In the genomic region with DNA sequence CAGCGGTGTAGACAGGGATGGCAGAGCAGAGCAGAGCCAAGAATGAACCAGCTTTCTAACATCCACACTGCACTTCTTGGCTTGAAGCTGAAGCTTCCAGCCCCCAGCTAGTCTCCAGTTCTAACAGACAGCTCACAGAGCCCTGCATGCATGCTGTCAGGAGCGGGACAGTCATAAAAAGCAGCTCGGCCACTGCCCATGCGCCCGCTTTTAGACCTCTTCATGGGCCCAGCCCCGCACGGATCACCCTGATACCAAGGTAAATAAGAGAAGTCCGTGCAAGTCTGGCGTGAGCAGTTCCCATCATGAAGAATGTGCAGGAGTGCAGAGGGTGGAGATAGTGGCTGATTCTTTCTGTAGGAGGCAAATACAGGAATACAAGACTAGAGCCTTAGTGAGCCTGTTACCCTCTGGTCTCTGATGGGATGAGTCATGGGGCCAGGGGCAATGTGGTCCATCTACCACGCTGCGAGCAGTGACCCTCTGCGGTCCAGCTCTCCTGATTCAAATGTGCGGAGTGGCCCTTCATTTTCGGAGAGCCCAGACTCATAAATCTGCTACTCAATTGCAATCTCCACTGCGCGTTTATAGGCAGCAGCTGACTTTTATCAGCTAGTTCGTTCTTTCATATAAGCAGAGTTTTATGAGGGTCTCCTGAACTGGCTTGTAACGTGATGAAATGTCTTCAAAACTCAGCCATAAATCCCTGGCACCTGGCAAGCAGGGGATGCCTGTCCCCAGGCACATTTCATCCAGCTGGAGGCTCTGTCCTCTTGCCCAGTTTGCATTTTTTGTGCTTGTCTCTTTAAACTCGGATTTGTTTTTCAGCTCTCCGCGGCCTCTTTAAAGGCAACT, we compare ENCODE assay signal across 11 mouse cellular contexts. TPM values are rescaled to one million over a fixed set of nuclear protein-coding genes. Genes with fewer than 3 reads are reported as not detected.
DNase-seq lines count a peak whose midpoint lies in the region; ATAC-seq and TF ChIP-seq lines count a peak whose summit lies in the region.
"Had no signal": no experiment of that assay in that cellular context is flagged by ENCODE, and none has a peak within 500 bp of the region (broad histone marks: within the 10 kb centered on the region; RNA-seq: fewer than 3 reads in every experiment).

No protein-coding gene starts in this region.

- 0 out of 2 replicates have a peak overlapping the region, but pooled peaks have one; percentile 6 for H3K9ac ChIP-seq in hindbrain, embryonic 13.5 days
- H3K9ac ChIP-seq in hindbrain, postnatal 0 days (replicated peaks; ENCODE audit: low read length), result no peak overlapping the region
- no peak overlapping the region for H3K9ac ChIP-seq in intestine, embryonic 16.5 days (ENCODE audit: low read depth, low read length)
- H3K9ac ChIP-seq in hindbrain, embryonic 14.5 days, result no peak overlapping the region
- H3K9ac ChIP-seq in midbrain, embryonic 14.5 days (replicated peaks; ENCODE audit: low read length), result no peak overlapping the region
- H3K9ac ChIP-seq: forebrain, embryonic 15.5 days; neural tube, embryonic 12.5 days had no signal

- H3K9me3 ChIP-seq in hindbrain, embryonic 13.5 days, result no peaks in the 10 kb centered on the region
- no peaks in the 10 kb centered on the region for H3K9me3 ChIP-seq in hindbrain, postnatal 0 days (ENCODE audit: low read length)
- no peaks in the 10 kb centered on the region for H3K9me3 ChIP-seq in intestine, embryonic 16.5 days (ENCODE audit: control insufficient read depth, low read length)
- H3K9me3 ChIP-seq in hindbrain, embryonic 14.5 days (ENCODE audit: control insufficient read depth, low read length), result no peaks in the 10 kb centered on the region
- no peaks in the 10 kb centered on the region for H3K9me3 ChIP-seq in midbrain, embryonic 14.5 days (ENCODE audit: control insufficient read depth, low read length)
- H3K9me3 ChIP-seq: forebrain, embryonic 15.5 days; neural tube, embryonic 12.5 days had no signal

- ATAC-seq in hindbrain, embryonic 13.5 days (ENCODE audit: low FRiP score), result no peak
- no peak for ATAC-seq in hindbrain, postnatal 0 days
- ATAC-seq in intestine, embryonic 16.5 days, result peak; percentile 28; the same call in 1 of the 2 replicates
- no peak for ATAC-seq in hindbrain, embryonic 14.5 days (ENCODE audit: low FRiP score)
- no peak for ATAC-seq in midbrain, embryonic 14.5 days (ENCODE audit: low FRiP score, low TSS enrichment)
- ATAC-seq: activated CD4-positive, CD25-positive, alpha-beta regulatory T cell, adult 4 months; forebrain, embryonic 15.5 days had no signal

- no peak overlapping the region for H3K27ac ChIP-seq in hindbrain, embryonic 13.5 days
- no peak overlapping the region for H3K27ac ChIP-seq in hindbrain, postnatal 0 days
- no peak overlapping the region for H3K27ac ChIP-seq in intestine, embryonic 16.5 days (ENCODE audit: low read length)
- no peak overlapping the region for H3K27ac ChIP-seq in hindbrain, embryonic 14.5 days
- H3K27ac ChIP-seq in midbrain, embryonic 14.5 days (replicated peaks; ENCODE audit: low read depth, low read length), result no peak overlapping the region
- H3K27ac ChIP-seq: forebrain, embryonic 15.5 days; neural tube, embryonic 12.5 days had no signal

- TF ChIP-seq CTCF in hindbrain, postnatal 0 days (IDR thresholded peaks at IDR 0.05; ENCODE audit: low read depth), result no peak

- H3K36me3 ChIP-seq in hindbrain, embryonic 13.5 days, result no peaks in the 10 kb centered on the region
- H3K36me3 ChIP-seq in hindbrain, postnatal 0 days (ENCODE audit: insufficient read depth, low read length), result no peaks in the 10 kb centered on the region
- H3K36me3 ChIP-seq in intestine, embryonic 16.5 days (ENCODE audit: control insufficient read depth, insufficient read depth, low read length), result no peaks in the 10 kb centered on the region
- 0 out of 2 replicates have a peak, but pooled peaks cover 8% of the 10 kb centered on the region for H3K36me3 ChIP-seq in hindbrain, embryonic 14.5 days (replicated peaks; ENCODE audit: control insufficient read depth, insufficient read depth)
- no peaks in the 10 kb centered on the region for H3K36me3 ChIP-seq in midbrain, embryonic 14.5 days (ENCODE audit: control insufficient read depth, insufficient read depth, low read length)
- H3K36me3 ChIP-seq: forebrain, embryonic 15.5 days; neural tube, embryonic 12.5 days had no signal

- H3K4me1 ChIP-seq in hindbrain, embryonic 13.5 days (replicated peaks), result no peaks in the 10 kb centered on the region
- H3K4me1 ChIP-seq in hindbrain, postnatal 0 days (ENCODE audit: insufficient read depth, low read length), result no peaks in the 10 kb centered on the region
- peaks cover 8% of the 10 kb centered on the region; the same call in 1 of the 2 replicates for H3K4me1 ChIP-seq in intestine, embryonic 16.5 days (ENCODE audit: control insufficient read depth, insufficient read depth, low read length)
- no peaks in the 10 kb centered on the region for H3K4me1 ChIP-seq in hindbrain, embryonic 14.5 days (replicated peaks; ENCODE audit: control insufficient read depth, insufficient read depth, low read length)
- no peaks in the 10 kb centered on the region for H3K4me1 ChIP-seq in midbrain, embryonic 14.5 days (ENCODE audit: control insufficient read depth, insufficient read depth, low read length)
- H3K4me1 ChIP-seq: forebrain, embryonic 15.5 days; neural tube, embryonic 12.5 days had no signal

- H3K4me3 ChIP-seq in hindbrain, embryonic 13.5 days, result no peak overlapping the region
- no peak overlapping the region for H3K4me3 ChIP-seq in hindbrain, postnatal 0 days (ENCODE audit: low read length)
- H3K4me3 ChIP-seq in intestine, embryonic 16.5 days (ENCODE audit: low read length), result no peak overlapping the region
- no peak overlapping the region for H3K4me3 ChIP-seq in hindbrain, embryonic 14.5 days (replicated peaks; ENCODE audit: low read length)
- no peak overlapping the region for H3K4me3 ChIP-seq in midbrain, embryonic 14.5 days (replicated peaks; ENCODE audit: low read depth, low read length)
- H3K4me3 ChIP-seq: forebrain, embryonic 15.5 days; neural tube, embryonic 12.5 days had no signal

- no peak for DNase-seq in hindbrain, postnatal 0 days (ENCODE audit: low spot score)
- peak; percentile 22 to 47 for DNase-seq in kidney, postnatal 25 days
- peak; percentile 22 for DNase-seq in lung, postnatal 25 days (ENCODE audit: low spot score)
- no peak for DNase-seq in hindbrain, embryonic 14.5 days (ENCODE audit: low spot score)
- no peak for DNase-seq in midbrain, embryonic 14.5 days
- DNase-seq: embryo, embryonic 11 days had no signal

- no peak overlapping the region for H3K4me2 ChIP-seq in hindbrain, embryonic 13.5 days
- H3K4me2 ChIP-seq in hindbrain, postnatal 0 days (ENCODE audit: low read depth, low read length), result no peak overlapping the region
- peak overlapping the region; percentile 9; the same call in 1 of the 2 replicates for H3K4me2 ChIP-seq in intestine, embryonic 16.5 days (ENCODE audit: low read depth, low read length)
- H3K4me2 ChIP-seq in hindbrain, embryonic 14.5 days (replicated peaks), result no peak overlapping the region
- H3K4me2 ChIP-seq in midbrain, embryonic 14.5 days (ENCODE audit: low read length), result no peak overlapping the region
- H3K4me2 ChIP-seq: forebrain, embryonic 15.5 days; neural tube, embryonic 12.5 days had no signal

- H3K27me3 ChIP-seq in hindbrain, embryonic 13.5 days, result no peaks in the 10 kb centered on the region
- H3K27me3 ChIP-seq in hindbrain, postnatal 0 days (ENCODE audit: insufficient read depth, low read length), result no peaks in the 10 kb centered on the region
- peaks cover 5% of the 10 kb centered on the region; the same call in 1 of the 2 replicates for H3K27me3 ChIP-seq in intestine, embryonic 16.5 days (replicated peaks; ENCODE audit: control insufficient read depth, insufficient read depth, low read length)
- H3K27me3 ChIP-seq in hindbrain, embryonic 14.5 days (ENCODE audit: control insufficient read depth, insufficient read depth, low read length), result no peaks in the 10 kb centered on the region
- no peaks in the 10 kb centered on the region for H3K27me3 ChIP-seq in midbrain, embryonic 14.5 days (ENCODE audit: control insufficient read depth, insufficient read depth, low read length)
- H3K27me3 ChIP-seq: forebrain, embryonic 15.5 days; neural tube, embryonic 12.5 days had no signal

- WGBS in hindbrain, embryonic 13.5 days, result 87% methylated on average over 21 of the region's 21 CpGs
- WGBS in hindbrain, postnatal 0 days, result 77% methylated on average over 21 of the region's 21 CpGs
- 39% methylated on average over 21 of the region's 21 CpGs for WGBS in intestine, embryonic 16.5 days
- WGBS in hindbrain, embryonic 14.5 days, result 85% methylated on average over 21 of the region's 21 CpGs
- WGBS in midbrain, embryonic 14.5 days, result 88% methylated on average over 21 of the region's 21 CpGs

RNA-seq across cellular contexts. Expression of gene Cdca8, which starts 11.3 kb away (rescaled TPM):
- 37.2 and 44.6 TPM in 2 replicates for polyA plus RNA-seq in hindbrain, embryonic 13.5 days (2015; fragmentation: Nextera tagmentation; extraction: Ambion mirVana)
- total RNA-seq in hindbrain, postnatal 0 days (2014; rRNA removed), result 10.8 and 17.1 TPM in 2 replicates
- polyA plus RNA-seq in hindbrain, postnatal 0 days (2015; fragmentation: Nextera tagmentation; extraction: Ambion mirVana), result 28.9 and 35.1 TPM in 2 replicates
- 105 and 126 TPM in 2 replicates for polyA plus RNA-seq in intestine, embryonic 16.5 days (2015; fragmentation: Nextera tagmentation; extraction: Ambion mirVana)
- 19.0 and 28.7 TPM in 2 replicates for polyA plus RNA-seq in hindbrain, embryonic 14.5 days (2014; fragmentation: Nextera tagmentation; extraction: Ambion mirVana)
- polyA plus RNA-seq in midbrain, embryonic 14.5 days (2014; fragmentation: Nextera tagmentation; extraction: Ambion mirVana), result 22.8 and 34.7 TPM in 2 replicates

RNA-seq across cellular contexts. Expression of gene 9930104L06Rik, which starts 13.6 kb away (rescaled TPM):
- 13.1 and 15.9 TPM in 2 replicates for polyA plus RNA-seq in hindbrain, embryonic 13.5 days (2015; fragmentation: Nextera tagmentation; extraction: Ambion mirVana)
- 12.8 and 15.5 TPM in 2 replicates for total RNA-seq in hindbrain, postnatal 0 days (2014; rRNA removed)
- 9.3 and 9.4 TPM in 2 replicates for polyA plus RNA-seq in hindbrain, postnatal 0 days (2015; fragmentation: Nextera tagmentation; extraction: Ambion mirVana)
- polyA plus RNA-seq in intestine, embryonic 16.5 days (2015; fragmentation: Nextera tagmentation; extraction: Ambion mirVana), result 9.1 and 9.3 TPM in 2 replicates
- polyA plus RNA-seq in hindbrain, embryonic 14.5 days (2014; fragmentation: Nextera tagmentation; extraction: Ambion mirVana), result 4.1 and 5.2 TPM in 2 replicates
- polyA plus RNA-seq in midbrain, embryonic 14.5 days (2014; fragmentation: Nextera tagmentation; extraction: Ambion mirVana), result 4.9 and 5.6 TPM in 2 replicates

RNA-seq across cellular contexts. Expression of gene Rspo1, which starts 35.8 kb away (rescaled TPM):
- polyA plus RNA-seq in hindbrain, embryonic 13.5 days (2015; fragmentation: Nextera tagmentation; extraction: Ambion mirVana), result 2.5 and 4.1 TPM in 2 replicates
- total RNA-seq in hindbrain, postnatal 0 days (2014; rRNA removed), result 0.36 and 13.6 TPM in 2 replicates
- polyA plus RNA-seq in hindbrain, postnatal 0 days (2015; fragmentation: Nextera tagmentation; extraction: Ambion mirVana), result 0.74 and 0.95 TPM in 2 replicates
- polyA plus RNA-seq in intestine, embryonic 16.5 days (2015; fragmentation: Nextera tagmentation; extraction: Ambion mirVana), result 6.0 and 8.0 TPM in 2 replicates
- 1.2 and 1.9 TPM in 2 replicates for polyA plus RNA-seq in hindbrain, embryonic 14.5 days (2014; fragmentation: Nextera tagmentation; extraction: Ambion mirVana)
- polyA plus RNA-seq in midbrain, embryonic 14.5 days (2014; fragmentation: Nextera tagmentation; extraction: Ambion mirVana), result 1.7 and 3.2 TPM in 2 replicates
- polyA plus RNA-seq: activated CD4-positive, CD25-positive, alpha-beta regulatory T cell, adult 4 months had no signal

Comparison
In these comparisons a context has a peak if more than half of its experiments do, and no peak if none do; other contexts are left out.
1. DNase-seq: peak in kidney, postnatal 25 days (2 of 2) and lung, postnatal 25 days (single experiment); none in hindbrain, postnatal 0 days (single experiment), hindbrain, embryonic 14.5 days (single experiment) and midbrain, embryonic 14.5 days (single experiment).